Mouse (Mus musculus) stomach, embryonic 14.5 days (tissue): Measurements from ENCODE around the gene Paqr6. TPM values are rescaled to one million over a fixed set of nuclear protein-coding genes. Genes with fewer than 3 reads are reported as not detected.

Source experiments
- ATAC-seq: fragments of 200-750 bp; cut with Nextera tagmentation; 2 replicates; pipeline ENCODE4 v1.8.0; 2017; ENCODE audit warnings: low read depth, moderate TSS enrichment; ENCODE audit not compliant: insufficient number of reproducible peaks, insufficient read depth, low FRiP score
- H3K27ac ChIP-seq: fragments of 300-500 bp; sonication (generic); 2 replicates; pipeline ENCODE4 v1.5.1; 2014; ENCODE audit warnings: mild to moderate bottlenecking, low read length, moderate library complexity, mixed read lengths
- H3K27me3 ChIP-seq: fragments of 300-500 bp; sonication (generic); 2 replicates; pipeline ENCODE4 v1.6.1; 2014; ENCODE audit warnings: low read length, control low read depth, mixed read lengths; ENCODE audit not compliant: control insufficient read depth, insufficient read depth
- H3K36me3 ChIP-seq: fragments of 300-500 bp; sonication (generic); 2 replicates; pipeline ENCODE4 v1.6.1; 2014; ENCODE audit warnings: mild to moderate bottlenecking, control low read depth, low read length, moderate library complexity, mixed read lengths; ENCODE audit not compliant: control insufficient read depth, insufficient read depth
- H3K4me1 ChIP-seq: fragments of 300-500 bp; sonication (generic); 2 replicates; pipeline ENCODE4 v1.6.1; 2014; ENCODE audit warnings: low read length, control low read depth, mixed read lengths; ENCODE audit not compliant: control insufficient read depth, insufficient read depth
- H3K4me2 ChIP-seq: fragments of 300-500 bp; sonication (generic); replicated peaks from 2 replicates; pipeline ENCODE4 v1.6.1; 2014; ENCODE audit warnings: low read depth, low read length, control low read depth
- H3K4me3 ChIP-seq: fragments of 300-500 bp; sonication (generic); 2 replicates; pipeline ENCODE4 v1.5.1; 2014; ENCODE audit warnings: low read depth, low read length, control low read depth
- H3K9ac ChIP-seq: fragments of 300-500 bp; sonication (generic); replicated peaks from 2 replicates; pipeline ENCODE4 v1.6.1; 2014; ENCODE audit warnings: low read depth, mild to moderate bottlenecking, control low read depth, low read length, moderate library complexity, mixed read lengths
- H3K9me3 ChIP-seq: fragments of 300-500 bp; sonication (generic); 2 replicates; pipeline ENCODE4 v1.6.1; 2016; ENCODE audit warnings: low read depth, low read length, control low read depth; ENCODE audit not compliant: control insufficient read depth
- WGBS: fragments of 180-500 bp; shearing (Covaris S2); extraction: QIAGEN DNeasy Blood & Tissue Kit; methylation state at CpG from one replicate; pipeline ENCODE4 v1.1.7; 2014; 5-methylcytosine and 5-hydroxymethylcytosine counted together
- polyA plus RNA-seq: library from polyadenylated mRNA; unstranded; fragments of >200 nt; fragmentation: Nextera tagmentation; extraction: Ambion mirVana; gene quantifications from 2 replicates; pipeline ENCODE4 v1.2.1, GENCODE M21; 2014

Gene Paqr6
- 10.8 and 11.2 TPM in 2 replicates for polyA plus RNA-seq

DNA sequence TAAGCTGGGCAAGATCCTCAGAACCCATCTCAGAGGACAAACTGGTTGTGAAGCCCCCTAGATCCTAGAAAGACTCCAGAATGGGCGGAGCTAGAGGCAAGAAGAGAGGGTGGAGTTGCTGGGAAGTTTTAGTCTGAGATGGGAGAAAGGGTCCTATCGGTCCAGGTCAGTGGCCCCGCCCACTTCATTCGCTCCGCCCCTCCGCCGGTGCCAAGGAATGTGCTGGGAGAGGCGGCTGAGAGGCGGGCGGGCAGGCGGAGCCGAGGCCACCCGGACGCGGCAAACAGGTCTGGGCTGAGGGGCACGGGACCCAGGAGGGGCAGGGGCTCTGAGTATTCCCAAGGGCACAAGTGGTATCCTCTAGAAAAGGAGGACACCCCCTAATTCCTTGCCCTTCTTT is at the start of gene Paqr6:
Gene Paqr6 (plus strand): TSS at position 248 of the 400 bp plus-strand sequence.
- WGBS: 4% methylated on average over 16 of the region's 16 CpGs
- Histone ChIP-seq H3K9me3 (no peaks in the 10 kb centered on the region), H3K4me3 (peak within 1 kb of the TSS; percentile 8; the same call in 1 of the 2 replicates), H3K9ac (no peak within 1 kb of the TSS; the same call in 1 of the 2 replicates), H3K27ac (peak within 1 kb of the TSS; percentile 33; the same call in 1 of the 2 replicates), H3K4me1 (peaks cover 6% of the 10 kb centered on the region; the same call in 1 of the 2 replicates), H3K36me3 (peaks cover 29% of the 10 kb centered on the region), H3K27me3 (peaks cover 6% of the 10 kb centered on the region; the same call in 1 of the 2 replicates), H3K4me2 (peak within 1 kb of the TSS; percentile 30)
- peak; percentile 35; the same call in 1 of the 2 replicates for ATAC-seq

- Histone ChIP-seq H3K27ac (no peak within 1 kb of the TSS; the same call in 1 of the 2 replicates), H3K36me3 (peaks cover 54% of the 10 kb centered on the region), H3K27me3 (no peaks in the 10 kb centered on the region), H3K4me1 (peaks cover 10% of the 10 kb centered on the region), H3K9me3 (no peaks in the 10 kb centered on the region), H3K9ac (peak within 1 kb of the TSS; percentile 71), H3K4me3 (peak within 1 kb of the TSS; percentile 78), H3K4me2 (peak within 1 kb of the TSS; percentile 82)
- ATAC-seq: peak; percentile 59; the same call in 1 of the 2 replicates
- WGBS: under 1% methylated on average over 10 of the region's 10 CpGs
Observed at GRCm38 (mm10) chr3:88324951-88325405, 39.4 kb upstream of the Paqr6 start, which contains the start of gene Glmp. Gene Glmp, plus strand, starts transcription at chr3:88325023.

DNA sequence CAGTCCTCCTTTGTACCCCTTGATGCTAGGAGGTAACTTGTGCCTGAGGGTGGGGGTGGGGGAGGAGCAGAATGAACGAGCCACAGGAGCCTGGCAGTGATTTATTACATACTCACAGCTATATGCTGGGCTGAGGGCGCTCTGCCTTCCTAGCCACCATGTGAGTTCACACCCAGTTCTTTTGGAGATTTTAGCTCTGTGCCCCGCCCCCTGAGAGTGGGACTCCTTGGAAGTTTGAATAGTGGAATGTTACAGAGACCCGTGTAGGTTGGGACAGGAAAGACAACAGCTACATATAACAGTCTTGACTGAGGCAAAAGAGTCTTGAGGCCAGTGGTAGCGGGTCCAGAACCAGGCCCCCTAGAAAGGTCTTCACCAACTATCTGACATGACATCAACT is 35.4 kb upstream of the Paqr6 start:
- Histone ChIP-seq H3K27ac (no peak overlapping the region), H3K9me3 (no peaks in the 10 kb centered on the region), H3K4me3 (no peak overlapping the region), H3K4me2 (no peak overlapping the region), H3K4me1 (peaks cover 10% of the 10 kb centered on the region), H3K27me3 (no peaks in the 10 kb centered on the region), H3K36me3 (peaks cover 17% of the 10 kb centered on the region), H3K9ac (no peak overlapping the region)
- no peak for ATAC-seq
- 54% methylated on average over 5 of the region's 5 CpGs for WGBS

DNA sequence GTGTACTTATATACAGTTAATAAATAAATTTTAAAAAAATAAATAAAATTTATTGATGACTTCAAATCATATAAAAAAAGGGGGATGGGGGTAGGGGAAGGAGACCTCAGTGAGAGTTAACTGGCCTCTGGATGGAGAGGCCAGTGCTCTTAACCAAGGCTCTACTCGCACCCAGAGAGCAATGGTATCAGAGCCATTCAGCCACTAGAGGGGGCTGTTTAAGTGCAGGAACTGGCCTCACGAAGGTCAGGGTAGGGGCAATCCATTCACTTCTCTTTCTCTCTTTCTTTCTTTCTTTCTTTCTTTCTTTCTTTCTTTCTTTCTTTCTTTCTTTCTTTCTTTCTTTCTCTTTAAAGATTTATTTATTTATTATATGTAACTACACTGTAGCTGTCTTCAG is 33.1 kb upstream of the Paqr6 start:
- Histone ChIP-seq H3K4me3 (no peak overlapping the region), H3K4me2 (no peak overlapping the region)
- 42% methylated on average over 2 of the region's 2 CpGs for WGBS

GRCm38 (mm10) chr3:88334029-88334658 is 30.2 kb upstream of the Paqr6 start:
- Histone ChIP-seq H3K36me3 (peaks cover 2% of the 10 kb centered on the region; the same call in 1 of the 2 replicates), H3K4me3 (peak overlapping the region; percentile 25), H3K4me1 (peaks cover 18% of the 10 kb centered on the region), H3K27ac (peak overlapping the region; percentile 82), H3K27me3 (no peaks in the 10 kb centered on the region), H3K9ac (no peak overlapping the region), H3K4me2 (peak overlapping the region; percentile 34), H3K9me3 (no peaks in the 10 kb centered on the region)
- peak; percentile 54 for ATAC-seq
- WGBS: 34% methylated on average over 12 of the region's 12 CpGs

More for the DNA sequence above, 33.1 kb upstream of the Paqr6 start:
- Histone ChIP-seq H3K4me1 (0 out of 2 replicates have a peak, but pooled peaks cover 4% of the 10 kb centered on the region), H3K36me3 (peaks cover 17% of the 10 kb centered on the region), H3K9me3 (no peaks in the 10 kb centered on the region), H3K27ac (no peak overlapping the region), H3K27me3 (no peaks in the 10 kb centered on the region), H3K9ac (no peak overlapping the region)
- no peak for ATAC-seq

DNA sequence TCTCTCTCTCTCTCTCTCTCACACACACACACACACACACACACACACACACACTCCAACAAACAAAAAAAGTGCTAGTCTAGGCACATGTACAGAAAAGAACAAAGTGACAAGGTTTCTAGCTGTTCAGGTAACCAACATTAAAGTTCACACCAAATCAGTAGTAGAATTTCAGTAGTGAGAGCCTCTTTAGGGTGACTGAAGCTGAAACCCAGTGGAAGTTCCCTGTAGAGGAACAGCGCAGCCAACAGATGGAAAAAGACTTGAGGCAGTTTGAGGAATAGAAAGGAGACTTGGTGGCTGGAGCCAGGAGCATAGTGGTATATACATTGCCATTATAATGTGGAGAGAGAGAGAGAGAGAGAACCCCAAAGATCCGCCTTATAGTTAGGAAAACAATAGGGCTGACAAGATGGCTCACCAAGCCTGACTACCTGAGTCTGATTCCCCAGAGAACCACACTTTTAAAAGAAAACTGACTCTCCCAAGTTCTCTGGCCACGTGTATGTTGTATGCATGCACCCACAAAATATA is 29.4 kb upstream of the Paqr6 start:
- Histone ChIP-seq H3K4me2 (peak overlapping the region; percentile 46), H3K4me1 (peaks cover 18% of the 10 kb centered on the region), H3K9me3 (no peaks in the 10 kb centered on the region), H3K36me3 (no peaks in the 10 kb centered on the region), H3K27me3 (no peaks in the 10 kb centered on the region), H3K27ac (peak overlapping the region; percentile 94; the same call in 1 of the 2 replicates), H3K9ac (peak overlapping the region; percentile 80), H3K4me3 (peak overlapping the region; percentile 70)
- no peak for ATAC-seq
- 33% methylated on average over 3 of the region's 3 CpGs for WGBS

DNA sequence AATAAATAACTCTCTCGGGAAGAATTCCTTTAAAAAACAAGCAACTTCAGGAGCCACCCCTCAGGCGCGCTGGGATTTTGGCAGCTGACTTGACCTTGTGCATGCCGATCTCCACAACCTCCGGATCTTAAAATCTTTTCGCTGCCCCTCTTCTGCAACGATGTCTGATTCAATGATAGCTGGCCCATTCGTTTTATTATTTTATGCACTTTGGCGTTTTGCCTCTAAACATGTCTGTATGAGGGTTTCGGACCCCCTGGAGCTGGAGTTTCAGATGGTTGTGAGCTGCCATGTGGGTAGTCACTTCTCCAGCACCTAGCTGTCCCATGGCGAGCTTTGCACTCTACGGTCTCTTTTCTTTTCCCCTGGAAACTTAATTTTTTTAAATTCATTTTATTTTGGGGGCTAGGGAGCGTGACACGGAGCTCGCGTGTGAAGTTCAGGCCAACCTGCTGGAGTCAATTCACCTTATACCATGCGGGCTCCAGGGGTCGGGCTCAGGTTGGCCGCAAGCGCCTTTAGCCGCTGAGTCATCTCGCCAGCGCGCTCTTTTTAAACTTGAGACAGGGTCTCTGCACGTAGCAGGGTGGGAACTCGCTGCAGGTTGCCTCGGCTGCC is 28.8 kb upstream of the Paqr6 start:
- H3K36me3 ChIP-seq: no peaks in the 10 kb centered on the region
- peak overlapping the region; percentile 80 for H3K9ac ChIP-seq
- H3K27ac ChIP-seq: peak overlapping the region; percentile 94
- H3K9me3 ChIP-seq: no peaks in the 10 kb centered on the region
- peak overlapping the region; percentile 46 for H3K4me2 ChIP-seq
- peak; percentile 11; the same call in 1 of the 2 replicates for ATAC-seq
- H3K4me1 ChIP-seq: peaks cover 18% of the 10 kb centered on the region
- under 1% methylated on average over 27 of the region's 27 CpGs for WGBS
- H3K4me3 ChIP-seq: peak overlapping the region; percentile 70
- H3K27me3 ChIP-seq: no peaks in the 10 kb centered on the region
